Mouse (Mus musculus) hematopoietic stem cell, adult 5-6 weeks (primary cell): ENCODE data around the gene Zfp605. TPM values are rescaled to one million over a fixed set of nuclear protein-coding genes. Genes with fewer than 3 reads are reported as not detected.

ENCODE experiments used
- ATAC-seq, 2 experiments: fragments of 125-278 bp in 1 of 2; replicated peaks in 1 of 2; 2 replicates each; pipeline ENCODE4 v1.8.0; 2016 to 2017; ENCODE audit warnings: inconsistent platforms in 2 of 2, mild to moderate bottlenecking in 2 of 2, moderate number of reproducible peaks in 2 of 2, low read depth in 1 of 2, moderate TSS enrichment in 1 of 2; ENCODE audit not compliant: low FRiP score in 2 of 2, poor library complexity in 2 of 2, severe bottlenecking in 2 of 2, insufficient read depth in 1 of 2, low TSS enrichment in 1 of 2
- total RNA-seq: library from RNA; stranded (forward); fragments of 172-1452, 232-1000 nt; gene quantifications from 2 replicates; pipeline ENCODE4 v1.2.3, GENCODE M21; 2017

Gene Zfp605
- total RNA-seq, 1 experiment from 2014 or later, result 16.3 TPM

- ATAC-seq, result no peak
Measured at GRCm38 (mm10) chr5:110178628-110179027, 68.7 kb downstream of the Zfp605 start.

Other genes starting within 250 kb of the Zfp605 start
- 115 and 132 TPM in 2 replicates for gene Gm15446, start 186.7 kb upstream of the Zfp605 start, total RNA-seq
- 70.3 and 91.0 TPM in 2 replicates for gene Zfp932, start 113.6 kb upstream of the Zfp605 start, total RNA-seq
- gene Gm17655, start 37.6 kb upstream of the Zfp605 start, total RNA-seq, result 1.3 and 4.3 TPM in 2 replicates
- gene Gm35315, start 15.7 kb upstream of the Zfp605 start, total RNA-seq, result 1.5 and 4.4 TPM in 2 replicates
- gene Plcxd1, start 10.1 kb upstream of the Zfp605 start, total RNA-seq, result 0.38 and 0.45 TPM in 2 replicates
- 21.9 and 26.9 TPM in 2 replicates for gene Gtpbp6, start 1.9 kb upstream of the Zfp605 start, total RNA-seq
- 30.0 and 55.1 TPM in 2 replicates for gene Chfr, start 25.8 kb downstream of the Zfp605 start, total RNA-seq
- 19.9 and 21.5 TPM in 2 replicates for gene Golga3, start 66.6 kb downstream of the Zfp605 start, total RNA-seq
- gene Ankle2, start 120.9 kb downstream of the Zfp605 start, total RNA-seq, result 62.4 and 93.2 TPM in 2 replicates
- gene Pgam5, start 159.8 kb downstream of the Zfp605 start, total RNA-seq, result 39.7 and 42.5 TPM in 2 replicates
- 1.9 and 13.2 TPM in 2 replicates for gene Pxmp2, start 176.1 kb downstream of the Zfp605 start, total RNA-seq
- gene Pole, start 176.2 kb downstream of the Zfp605 start, total RNA-seq, result 44.5 and 54.7 TPM in 2 replicates
- 0.65 TPM in 1 of 2 replicates, not detected in the other for gene P2rx2, start 233.1 kb downstream of the Zfp605 start, total RNA-seq
- gene Lrcol1, start 234.6 kb downstream of the Zfp605 start, total RNA-seq, result not detected in 2 replicates